Mouse (Mus musculus): ENCODE measurements around the gene 4930402K13Rik. TPM values are rescaled to one million over a fixed set of nuclear protein-coding genes. Genes with fewer than 3 reads are reported as not detected.
"Not testable (repeated sequence)": the region's sequence is repeated elsewhere in the genome, so short reads cannot be mapped to it uniquely, and the experiment has no call there.

The 4930402K13Rik gene
- polyA plus RNA-seq (2014; fragmentation: Nextera tagmentation; extraction: Ambion mirVana), result not detected in 2 replicates

GRCm38 (mm10) chrX:9104262-9104661 is at the start of gene 4930402K13Rik:
Gene 4930402K13Rik (plus strand): TSS chrX:9104562.
- WGBS, result 85% methylated on average over 6 of the region's 6 CpGs
- Histone ChIP-seq H3K4me2 (no peak within 1 kb of the TSS), H3K9me3 (ENCODE audit: control insufficient read depth, low read length) (no peaks in the 10 kb centered on the region), H3K27me3 (ENCODE audit: control insufficient read depth, insufficient read depth, low read length) (no peaks in the 10 kb centered on the region), H3K4me1 (ENCODE audit: control insufficient read depth, insufficient read depth, low read length) (no peaks in the 10 kb centered on the region), H3K9ac (ENCODE audit: low read length) (no peak within 1 kb of the TSS), H3K4me3 (ENCODE audit: low read depth, low read length) (no peak within 1 kb of the TSS), H3K36me3 (ENCODE audit: control insufficient read depth, insufficient read depth, low read length) (no peaks in the 10 kb centered on the region), H3K27ac (ENCODE audit: low read depth, low read length) (no peak within 1 kb of the TSS)
- ATAC-seq (ENCODE audit: low FRiP score), result no peak
- DNase-seq (ENCODE audit: low spot score, missing footprints), result no peak

GRCm38 (mm10) chrX:9060952-9061351 is 43.4 kb upstream of the 4930402K13Rik start:
- H3K27ac ChIP-seq (ENCODE audit: low read depth, low read length); H3K4me1 ChIP-seq (ENCODE audit: control insufficient read depth, insufficient read depth, low read length); H3K27me3 ChIP-seq (ENCODE audit: control insufficient read depth, insufficient read depth, low read length); H3K4me3 ChIP-seq (ENCODE audit: low read depth, low read length); H3K36me3 ChIP-seq (ENCODE audit: control insufficient read depth, insufficient read depth, low read length); H3K9ac ChIP-seq (ENCODE audit: low read length); H3K4me2 ChIP-seq; ATAC-seq (ENCODE audit: low FRiP score); H3K9me3 ChIP-seq (ENCODE audit: control insufficient read depth, low read length): not testable (repeated sequence)
- peak; percentile 74 for DNase-seq (ENCODE audit: low spot score, missing footprints)
- 29% methylated on average over 6 of the region's 9 CpGs for WGBS

GRCm38 (mm10) chrX:9062101-9062500 is 42.3 kb upstream of the 4930402K13Rik start:
- no peak overlapping the region for H3K27ac ChIP-seq (ENCODE audit: low read depth, low read length)
- no peak overlapping the region for H3K4me2 ChIP-seq
- DNase-seq (ENCODE audit: low spot score, missing footprints), result no peak
- H3K9ac ChIP-seq (ENCODE audit: low read length), result no peak overlapping the region
- 86% methylated on average over 4 of the region's 4 CpGs for WGBS
- H3K4me3 ChIP-seq (ENCODE audit: low read depth, low read length), result no peak overlapping the region
- no peak for ATAC-seq (ENCODE audit: low FRiP score)
- no peaks in the 10 kb centered on the region for H3K27me3 ChIP-seq (ENCODE audit: control insufficient read depth, insufficient read depth, low read length)
- no peaks in the 10 kb centered on the region for H3K9me3 ChIP-seq (ENCODE audit: control insufficient read depth, low read length)
- no peaks in the 10 kb centered on the region for H3K36me3 ChIP-seq (ENCODE audit: control insufficient read depth, insufficient read depth, low read length)
- no peaks in the 10 kb centered on the region for H3K4me1 ChIP-seq (ENCODE audit: control insufficient read depth, insufficient read depth, low read length)

DNA sequence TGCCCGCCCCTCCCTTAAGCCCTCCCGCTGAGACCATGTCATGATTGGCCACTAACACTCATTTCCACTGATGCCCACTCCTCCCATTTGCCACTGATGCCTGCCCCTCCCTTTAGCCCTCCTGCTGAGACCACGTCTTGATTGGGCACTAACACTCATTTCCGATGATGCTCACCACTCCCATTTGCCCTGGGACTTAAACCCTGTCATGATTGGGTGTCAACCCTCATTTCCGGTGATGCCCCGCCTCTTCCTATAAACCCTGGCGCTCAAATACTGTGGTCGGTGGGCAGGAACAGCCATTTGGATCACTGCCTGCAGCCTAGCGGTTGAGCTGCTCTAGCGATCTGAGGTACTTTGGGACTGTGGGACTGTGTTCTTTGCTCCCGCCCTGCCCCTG is 41.6 kb upstream of the 4930402K13Rik start, which contains the start of gene Fthl17f:
Gene Fthl17f (plus strand): TSS at position 301 of the 400 bp plus-strand sequence.
- WGBS, result 86% methylated on average over 11 of the region's 11 CpGs
- H3K27ac ChIP-seq (ENCODE audit: low read depth, low read length); ATAC-seq (ENCODE audit: low FRiP score); H3K36me3 ChIP-seq (ENCODE audit: control insufficient read depth, insufficient read depth, low read length); H3K9ac ChIP-seq (ENCODE audit: low read length); H3K9me3 ChIP-seq (ENCODE audit: control insufficient read depth, low read length); H3K4me2 ChIP-seq; H3K4me3 ChIP-seq (ENCODE audit: low read depth, low read length); DNase-seq (ENCODE audit: low spot score, missing footprints); H3K4me1 ChIP-seq (ENCODE audit: control insufficient read depth, insufficient read depth, low read length); H3K27me3 ChIP-seq (ENCODE audit: control insufficient read depth, insufficient read depth, low read length): not testable (repeated sequence)

DNA sequence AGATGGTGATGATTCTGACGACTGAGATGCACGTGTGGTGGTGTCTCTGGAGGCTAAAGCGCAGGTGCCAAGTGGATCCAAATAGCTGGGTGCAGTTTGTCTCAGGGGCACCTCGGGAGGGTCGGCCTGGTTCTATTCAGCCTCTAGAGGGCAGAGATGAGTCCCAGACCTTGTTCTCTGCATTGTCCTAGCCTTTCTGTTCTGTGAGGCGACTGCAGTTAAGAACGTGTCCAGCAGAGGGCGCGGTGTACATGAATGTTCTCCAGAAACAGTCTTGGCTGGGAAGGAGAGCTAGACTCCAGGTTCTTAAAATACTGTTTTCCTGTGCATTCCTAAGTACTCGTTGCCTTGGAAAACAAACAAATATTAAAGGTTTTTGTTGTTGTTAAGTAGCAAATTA is 26.7 kb upstream of the 4930402K13Rik start:
- H3K9me3 ChIP-seq (ENCODE audit: control insufficient read depth, low read length); H3K4me3 ChIP-seq (ENCODE audit: low read depth, low read length); H3K36me3 ChIP-seq (ENCODE audit: control insufficient read depth, insufficient read depth, low read length); H3K4me2 ChIP-seq; DNase-seq (ENCODE audit: low spot score, missing footprints); H3K27me3 ChIP-seq (ENCODE audit: control insufficient read depth, insufficient read depth, low read length); H3K4me1 ChIP-seq (ENCODE audit: control insufficient read depth, insufficient read depth, low read length); H3K27ac ChIP-seq (ENCODE audit: low read depth, low read length); H3K9ac ChIP-seq (ENCODE audit: low read length); ATAC-seq (ENCODE audit: low FRiP score): not testable (repeated sequence)
- WGBS, result 11% methylated on average over 5 of the region's 10 CpGs

DNA sequence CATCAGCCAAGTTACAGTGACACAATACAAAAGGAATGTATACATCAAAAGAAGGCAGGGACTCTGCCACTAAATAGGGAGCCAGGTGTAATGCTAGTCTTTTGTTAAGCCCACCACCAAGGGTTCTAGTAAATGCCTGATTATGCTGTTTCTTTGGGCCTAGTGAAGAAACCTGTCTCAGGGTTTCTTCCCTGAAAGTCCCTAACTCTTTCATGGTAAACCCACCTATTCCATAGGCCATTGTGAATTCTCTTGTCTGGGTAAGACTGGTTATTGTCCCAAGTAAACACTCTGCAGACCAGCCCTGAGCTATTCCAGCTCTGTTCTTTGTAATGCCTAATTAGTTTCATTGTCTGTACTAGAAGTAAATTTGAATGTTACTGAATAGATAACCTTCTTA is 9.3 kb upstream of the 4930402K13Rik start:
- H3K4me2 ChIP-seq; ATAC-seq (ENCODE audit: low FRiP score); H3K4me3 ChIP-seq (ENCODE audit: low read depth, low read length); H3K27me3 ChIP-seq (ENCODE audit: control insufficient read depth, insufficient read depth, low read length); H3K36me3 ChIP-seq (ENCODE audit: control insufficient read depth, insufficient read depth, low read length); H3K27ac ChIP-seq (ENCODE audit: low read depth, low read length); H3K9me3 ChIP-seq (ENCODE audit: control insufficient read depth, low read length); H3K4me1 ChIP-seq (ENCODE audit: control insufficient read depth, insufficient read depth, low read length); DNase-seq (ENCODE audit: low spot score, missing footprints); H3K9ac ChIP-seq (ENCODE audit: low read length): not testable (repeated sequence)

DNA sequence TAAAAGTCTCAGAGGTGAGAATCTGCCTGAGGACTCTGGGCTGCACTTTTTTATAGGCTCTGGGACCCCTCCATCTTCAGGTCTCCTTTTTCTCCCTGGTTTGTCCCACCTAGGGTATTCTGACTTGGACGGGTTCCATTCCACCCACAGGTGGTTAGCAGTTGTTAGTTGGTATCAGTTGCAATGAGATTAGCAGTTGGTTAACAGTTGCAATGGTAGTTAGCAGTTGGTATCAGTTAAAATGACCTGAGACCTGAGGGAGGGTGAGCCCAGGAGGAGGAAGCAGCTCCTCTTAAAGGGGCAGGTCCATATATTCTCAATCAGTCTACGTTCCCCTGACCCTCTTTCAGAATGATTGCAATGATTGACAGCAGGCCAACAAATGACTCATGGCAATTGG is 6.0 kb downstream of the 4930402K13Rik start:
- Histone ChIP-seq H3K36me3 (ENCODE audit: control insufficient read depth, insufficient read depth, low read length) (no peaks in the 10 kb centered on the region), H3K9me3 (ENCODE audit: control insufficient read depth, low read length) (no peaks in the 10 kb centered on the region)

GRCm38 (mm10) chrX:9124928-9125327 is 20.6 kb downstream of the 4930402K13Rik start:
- H3K4me1 ChIP-seq (ENCODE audit: control insufficient read depth, insufficient read depth, low read length), result no peaks in the 10 kb centered on the region
- WGBS, result 59% methylated on average over 4 of the region's 4 CpGs
- ATAC-seq (ENCODE audit: low FRiP score), result no peak

More for the DNA sequence above, 6.0 kb downstream of the 4930402K13Rik start:
- Histone ChIP-seq H3K4me1 (ENCODE audit: control insufficient read depth, insufficient read depth, low read length) (no peaks in the 10 kb centered on the region), H3K4me2 (no peak overlapping the region), H3K27me3 (ENCODE audit: control insufficient read depth, insufficient read depth, low read length) (no peaks in the 10 kb centered on the region), H3K27ac (ENCODE audit: low read depth, low read length) (no peak overlapping the region), H3K4me3 (ENCODE audit: low read depth, low read length) (no peak overlapping the region), H3K9ac (ENCODE audit: low read length) (no peak overlapping the region)
- WGBS, result 59% methylated on average over 2 of the region's 2 CpGs
- ATAC-seq (ENCODE audit: low FRiP score) (no peak), DNase-seq (ENCODE audit: low spot score, missing footprints) (no peak)

DNA sequence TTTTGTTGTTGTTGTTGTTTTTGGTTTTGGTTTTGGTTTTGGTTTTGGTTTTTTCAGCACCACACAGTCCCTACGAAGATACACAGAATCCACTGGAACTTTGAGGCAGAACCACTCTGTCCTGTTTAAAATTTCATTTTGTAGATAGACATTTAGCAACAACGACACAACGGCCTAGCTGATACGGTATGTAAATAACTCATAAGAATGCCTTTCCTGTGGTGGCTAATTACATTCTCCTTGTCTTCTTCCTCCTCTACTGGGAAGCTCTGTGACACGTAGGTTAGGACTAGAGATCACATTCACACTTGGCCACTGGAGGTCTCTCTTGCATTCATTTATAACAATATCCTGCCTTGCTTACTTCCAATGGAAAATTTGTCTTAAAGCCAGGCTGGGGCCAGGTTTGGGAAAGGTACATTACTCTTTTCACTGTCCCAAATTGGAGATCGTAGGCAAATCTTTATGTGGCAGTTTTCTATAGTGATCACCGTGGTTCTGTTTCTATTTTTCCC is 24.0 kb downstream of the 4930402K13Rik start:
- no peak overlapping the region for H3K4me3 ChIP-seq (ENCODE audit: low read depth, low read length)
- no peak overlapping the region for H3K4me2 ChIP-seq
- H3K36me3 ChIP-seq (ENCODE audit: control insufficient read depth, insufficient read depth, low read length), result no peaks in the 10 kb centered on the region
- no peaks in the 10 kb centered on the region for H3K27me3 ChIP-seq (ENCODE audit: control insufficient read depth, insufficient read depth, low read length)
- peak; percentile 82 for DNase-seq (ENCODE audit: low spot score, missing footprints)
- H3K9me3 ChIP-seq (ENCODE audit: control insufficient read depth, low read length), result no peaks in the 10 kb centered on the region
- H3K4me1 ChIP-seq (ENCODE audit: control insufficient read depth, insufficient read depth, low read length), result no peaks in the 10 kb centered on the region
- ATAC-seq (ENCODE audit: low FRiP score), result no peak
- no peak overlapping the region for H3K9ac ChIP-seq (ENCODE audit: low read length)
- H3K27ac ChIP-seq (ENCODE audit: low read depth, low read length), result no peak overlapping the region
- WGBS, result 43% methylated on average over 7 of the region's 7 CpGs

More at GRCm38 (mm10) chrX:9124928-9125327, 20.6 kb downstream of the 4930402K13Rik start:
- Histone ChIP-seq H3K4me3 (ENCODE audit: low read depth, low read length) (no peak overlapping the region), H3K9me3 (ENCODE audit: control insufficient read depth, low read length) (no peaks in the 10 kb centered on the region), H3K27me3 (ENCODE audit: control insufficient read depth, insufficient read depth, low read length) (no peaks in the 10 kb centered on the region), H3K36me3 (ENCODE audit: control insufficient read depth, insufficient read depth, low read length) (no peaks in the 10 kb centered on the region), H3K9ac (ENCODE audit: low read length) (no peak overlapping the region), H3K27ac (ENCODE audit: low read depth, low read length) (no peak overlapping the region), H3K4me2 (no peak overlapping the region)
- DNase-seq (ENCODE audit: low spot score, missing footprints), result no peak

All from midbrain, embryonic 11.5 days (tissue).